Comparison of ENCODE assay signal across 9 mouse cellular contexts in the genomic region with DNA sequence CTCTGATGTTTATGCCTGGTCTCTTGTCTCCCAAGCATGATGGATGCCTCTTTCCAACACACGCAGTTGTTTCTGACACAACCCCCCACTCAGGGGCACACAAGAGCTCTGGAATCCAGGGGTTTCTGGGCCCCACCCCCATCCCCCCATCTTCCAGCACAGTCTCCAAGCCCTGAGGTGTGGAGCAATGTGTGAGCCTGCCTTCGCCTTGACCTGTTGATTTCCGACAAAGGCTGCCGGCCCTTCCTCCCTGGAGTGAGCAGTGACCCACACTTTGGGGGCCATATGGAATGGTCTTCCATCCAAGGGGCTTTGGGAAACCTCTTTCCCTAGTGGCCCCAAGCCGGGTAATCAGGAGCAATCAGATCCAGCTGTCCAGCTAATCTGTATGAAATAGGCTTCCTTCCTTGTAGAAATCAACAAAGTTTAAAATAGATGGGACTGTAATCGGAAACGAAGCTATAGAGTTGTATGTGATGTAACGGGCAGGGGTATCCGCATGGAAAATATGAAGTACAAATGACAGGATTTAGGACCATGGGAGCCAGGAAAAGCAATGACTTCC. TPM values are rescaled to one million over a fixed set of nuclear protein-coding genes. Genes with fewer than 3 reads are reported as not detected.
DNase-seq lines count a peak whose midpoint lies in the region; ATAC-seq and TF ChIP-seq lines count a peak whose summit lies in the region.
"Had no signal": no experiment of that assay in that cellular context is flagged by ENCODE, and none has a peak within 500 bp of the region (broad histone marks: within the 10 kb centered on the region; RNA-seq: fewer than 3 reads in every experiment).

No protein-coding gene starts in this region.

- H3K27ac ChIP-seq in liver, postnatal 0 days (ENCODE audit: low read depth) = no peak overlapping the region
- H3K27ac ChIP-seq in embryonic facial prominence, embryonic 10.5 days (replicated peaks) = peak overlapping the region; percentile 57
- H3K27ac ChIP-seq in limb, embryonic 15.5 days = peak overlapping the region; percentile 51; the same call in 1 of the 2 replicates
- no peak overlapping the region for H3K27ac ChIP-seq in cerebellum, adult 2 months (ENCODE audit: insufficient read depth, low read length)

- H3K9me3 ChIP-seq in liver, postnatal 0 days (ENCODE audit: low read length) = no peaks in the 10 kb centered on the region
- no peaks in the 10 kb centered on the region for H3K9me3 ChIP-seq in embryonic facial prominence, embryonic 10.5 days
- H3K9me3 ChIP-seq in limb, embryonic 15.5 days = no peaks in the 10 kb centered on the region

- no peaks in the 10 kb centered on the region for H3K36me3 ChIP-seq in liver, postnatal 0 days (replicated peaks; ENCODE audit: insufficient read depth, low read length)
- H3K36me3 ChIP-seq in embryonic facial prominence, embryonic 10.5 days (replicated peaks) = no peaks in the 10 kb centered on the region
- H3K36me3 ChIP-seq in limb, embryonic 15.5 days = no peaks in the 10 kb centered on the region

- H3K27me3 ChIP-seq in liver, postnatal 0 days (ENCODE audit: insufficient read depth, low read length) = no peaks in the 10 kb centered on the region
- H3K27me3 ChIP-seq in embryonic facial prominence, embryonic 10.5 days (replicated peaks; ENCODE audit: low read depth, poor library complexity, severe bottlenecking) = no peaks in the 10 kb centered on the region; the same call in 1 of the 2 replicates
- H3K27me3 ChIP-seq in limb, embryonic 15.5 days = no peaks in the 10 kb centered on the region
- H3K27me3 ChIP-seq in cerebellum, adult 2 months (ENCODE audit: control insufficient read depth, insufficient read depth, low read length) = no peaks in the 10 kb centered on the region

- no peak overlapping the region for H3K9ac ChIP-seq in liver, postnatal 0 days (replicated peaks)
- H3K9ac ChIP-seq in limb, embryonic 15.5 days = no peak overlapping the region

- peak; percentile 43 for DNase-seq in heart, postnatal 4 days
- DNase-seq in heart, adult 8-10 months (ENCODE audit: low spot score) = no peak
- DNase-seq in liver, postnatal 0 days = no peak
- DNase-seq in liver = no peak
- DNase-seq in embryonic facial prominence, embryonic 10.5 days (ENCODE audit: low spot score) = peak; percentile 60
- no peak for DNase-seq in cerebellum, adult 2 months
- DNase-seq: cerebellum, adult 9-11 months; left cerebral cortex, postnatal 4 days had no signal

- peak overlapping the region; percentile 3; the same call in 1 of the 2 replicates for H3K4me2 ChIP-seq in liver, postnatal 0 days (ENCODE audit: low read depth, low read length)
- no peak overlapping the region for H3K4me2 ChIP-seq in limb, embryonic 15.5 days

- no peak for TF ChIP-seq CTCF in liver, postnatal 0 days (IDR thresholded peaks at IDR 0.05; ENCODE audit: low read depth)
- TF ChIP-seq CTCF in cerebellum, adult 2 months (IDR thresholded peaks at IDR 0.05; ENCODE audit: borderline replicate concordance, insufficient read depth, low read depth, low read length) = no peak

- no peak for TF ChIP-seq POLR2A in cerebellum, adult 2 months (IDR thresholded peaks at IDR 0.05; ENCODE audit: borderline replicate concordance, insufficient read depth, low read length)

- 65% methylated on average over 9 of the region's 9 CpGs for WGBS in liver, postnatal 0 days (ENCODE audit: insufficient replicate concordance)
- 61% methylated on average over 9 of the region's 9 CpGs for WGBS in embryonic facial prominence, embryonic 10.5 days
- WGBS in limb, embryonic 15.5 days = 59% methylated on average over 9 of the region's 9 CpGs
- WGBS in cerebellum, adult 2 months = 85% methylated on average over 9 of the region's 9 CpGs

- H3K4me3 ChIP-seq in liver, postnatal 0 days (ENCODE audit: low read depth, low read length) = no peak overlapping the region
- no peak overlapping the region for H3K4me3 ChIP-seq in embryonic facial prominence, embryonic 10.5 days
- no peak overlapping the region for H3K4me3 ChIP-seq in limb, embryonic 15.5 days
- no peak overlapping the region for H3K4me3 ChIP-seq in cerebellum, adult 2 months (replicated peaks; ENCODE audit: insufficient read depth, low read depth, low read length)

- ATAC-seq in liver, postnatal 0 days = no peak
- no peak for ATAC-seq in limb, embryonic 15.5 days (ENCODE audit: insufficient number of reproducible peaks, low FRiP score, low TSS enrichment, low read depth)

- peaks cover 14% of the 10 kb centered on the region for H3K4me1 ChIP-seq in liver, postnatal 0 days (ENCODE audit: insufficient read depth)
- peaks cover 58% of the 10 kb centered on the region for H3K4me1 ChIP-seq in embryonic facial prominence, embryonic 10.5 days
- H3K4me1 ChIP-seq in limb, embryonic 15.5 days = peaks cover 6% of the 10 kb centered on the region; the same call in 1 of the 2 replicates
- H3K4me1 ChIP-seq in cerebellum, adult 2 months (ENCODE audit: control insufficient read depth, insufficient read depth, low read length) = no peaks in the 10 kb centered on the region

- no peak for TF ChIP-seq EP300 in liver, postnatal 0 days (IDR thresholded peaks at IDR 0.05; ENCODE audit: low read depth)

RNA-seq across cellular contexts. Expression of a gene that starts 44.2 kb away (rescaled TPM):
- under 1 TPM; 0.10 to 0.18 TPM for total RNA-seq in heart, postnatal 4 days (2021)
- total RNA-seq in heart, adult 8-10 months (2022) = under 1 TPM; 0.03 to 0.14 (median 0.06) TPM
- polyA plus RNA-seq in liver, postnatal 0 days (2015; fragmentation: Nextera tagmentation; extraction: Ambion mirVana) = 0.04 and 0.07 TPM in 2 replicates
- polyA plus RNA-seq in embryonic facial prominence, embryonic 10.5 days (2016; fragmentation: Nextera tagmentation; extraction: Ambion mirVana) = not detected in 2 replicates
- not detected in 2 replicates for polyA plus RNA-seq in limb, embryonic 15.5 days (2015; fragmentation: Nextera tagmentation; extraction: Ambion mirVana)
- polyA plus RNA-seq in cerebellum, adult 2 months (2012; rRNA removed) = 0.17 and 0.20 TPM in 2 replicates

Comparison
In these comparisons a context has a peak if more than half of its experiments do, and no peak if none do; other contexts are left out.
1. DNase-seq: peak in heart, postnatal 4 days (single experiment) and embryonic facial prominence, embryonic 10.5 days (single experiment); none in heart, adult 8-10 months (single experiment), liver, postnatal 0 days (single experiment), liver (single experiment) and cerebellum, adult 2 months (0 of 2).
2. H3K27ac ChIP-seq: peak in embryonic facial prominence, embryonic 10.5 days (single experiment) and limb, embryonic 15.5 days (single experiment); none in liver, postnatal 0 days (single experiment) and cerebellum, adult 2 months (single experiment).